Mouse (Mus musculus): ENCODE data around the gene Npl.

GRCm38 (mm10) chr1:153564701-153565100 lies 14.9 kb upstream of the Npl start:
- TF ChIP-seq CTCF (IDR thresholded peaks at IDR 0.05; ENCODE audit: low read depth, low read length), result no peak
- TF ChIP-seq POLR2A (IDR thresholded peaks at IDR 0.05; ENCODE audit: extremely low read depth, insufficient read depth, low read length), result no peak

Data from liver, adult 2 months (tissue).